Mouse (Mus musculus): ENCODE measurements at regions not wholly inside any gene's neighbourhood (a gene's known extent, or its start where the extent isn't known, plus 50 kb on each side); places are given as distances from the start of the nearest gene placed in this dataset.
A peak's percentile ranks its signal among the peaks of the same experiment; 100 is the strongest.

- no peak for DNase-seq
Observed at GRCm38 (mm10) chr13:37621319-37622050, 156.7 kb upstream of the Rreb1 start.

GRCm38 (mm10) chr13:37622366-37623088 lies 155.7 kb upstream of the Rreb1 start:
- no peak for DNase-seq

GRCm38 (mm10) chr13:37624741-37625140 lies 153.5 kb upstream of the Rreb1 start:
- DNase-seq, result no peak

- no peak for DNase-seq
Observed at GRCm38 (mm10) chr13:37625532-37626235, 152.5 kb upstream of the Rreb1 start.

GRCm38 (mm10) chr13:37628391-37629270 lies 149.6 kb upstream of the Rreb1 start:
- no peak for DNase-seq

DNA sequence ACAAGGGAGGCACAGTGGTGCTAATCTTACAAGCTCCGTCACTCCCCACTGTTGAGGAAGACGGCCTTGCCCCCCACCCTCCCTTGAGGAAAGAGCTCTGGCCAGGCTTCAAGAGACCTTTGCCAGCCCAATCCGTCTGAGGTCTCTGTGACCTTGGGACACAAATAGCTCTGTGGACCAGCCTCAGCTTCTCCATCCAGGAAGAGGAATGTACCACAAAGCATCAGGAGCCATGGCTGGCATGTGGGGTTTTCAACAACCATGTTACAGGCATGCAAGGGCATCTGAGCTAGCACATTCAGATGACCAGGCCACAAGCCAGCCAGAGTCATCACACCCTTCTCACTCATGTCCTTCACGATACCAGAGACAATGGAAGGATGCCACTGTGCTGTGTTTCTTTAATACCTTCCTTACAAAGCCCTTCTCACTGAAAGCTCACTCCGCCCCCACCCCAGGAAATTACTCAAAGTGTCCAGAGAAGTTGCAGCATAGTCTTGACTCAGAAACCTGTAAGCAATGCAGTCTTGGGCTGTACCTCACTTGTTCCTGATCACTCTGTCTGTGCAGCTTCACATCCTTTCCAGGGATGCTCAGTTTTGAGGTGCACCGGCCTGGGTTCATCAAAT lies 148.8 kb upstream of the Rreb1 start:
- DNase-seq, result no peak

DNA sequence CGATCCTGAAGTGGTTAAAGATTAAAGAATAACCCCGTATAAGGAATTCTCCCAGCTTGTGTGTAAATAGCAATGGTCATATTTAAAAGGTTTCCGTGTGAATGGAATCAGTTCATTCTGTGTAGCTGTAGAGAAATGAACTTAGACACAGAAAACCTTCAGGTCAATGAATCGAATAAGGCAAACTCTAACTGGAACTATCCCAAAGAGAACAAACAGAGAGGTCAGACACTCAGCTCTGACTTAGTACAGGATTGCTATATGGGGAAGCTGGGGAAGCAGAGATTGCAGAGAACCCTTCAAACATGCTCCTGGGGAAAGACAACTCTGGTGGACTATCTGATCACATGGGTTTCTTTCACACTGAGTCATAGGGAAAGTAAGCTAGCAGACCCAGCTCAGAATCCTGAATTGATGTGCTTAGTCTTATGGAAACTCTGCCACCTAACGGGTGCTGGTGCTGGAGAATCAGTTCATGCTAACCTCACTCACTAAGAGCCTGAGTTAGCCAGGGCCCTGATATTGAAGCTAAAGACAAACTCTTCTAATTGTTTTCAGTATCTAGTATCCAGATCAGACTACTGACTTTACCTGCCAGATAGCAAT lies 145.3 kb upstream of the Rreb1 start:
- DNase-seq, result no peak

GRCm38 (mm10) chr13:37636363-37636762 lies 141.8 kb upstream of the Rreb1 start:
- DNase-seq, result no peak

- no peak for DNase-seq
Observed at GRCm38 (mm10) chr13:37637151-37637550, 141.0 kb upstream of the Rreb1 start.

DNA sequence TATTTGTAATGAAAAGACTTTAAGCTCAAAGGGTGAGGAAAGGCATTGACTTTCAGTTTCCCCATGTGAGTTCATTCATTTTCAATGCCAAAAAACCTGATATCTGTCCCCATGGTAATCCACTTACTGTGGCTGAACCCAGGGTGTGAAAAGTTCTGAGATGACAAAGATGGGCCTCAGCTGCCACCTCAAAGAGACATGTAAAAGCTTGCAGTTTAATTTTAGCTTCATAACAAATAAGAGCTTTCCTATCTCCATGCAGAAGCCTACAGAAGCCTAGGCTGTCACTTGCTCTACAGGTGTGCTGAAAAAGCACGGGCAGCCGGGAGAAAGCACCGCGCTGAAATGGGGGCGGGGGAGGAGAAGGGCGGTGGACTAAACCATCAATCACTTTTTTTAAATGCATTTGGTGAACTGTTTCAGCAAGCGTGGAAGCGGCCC lies 140.1 kb upstream of the Rreb1 start:
- DNase-seq, result no peak

GRCm38 (mm10) chr13:37642410-37643093 lies 135.6 kb upstream of the Rreb1 start:
- no peak for DNase-seq

DNA sequence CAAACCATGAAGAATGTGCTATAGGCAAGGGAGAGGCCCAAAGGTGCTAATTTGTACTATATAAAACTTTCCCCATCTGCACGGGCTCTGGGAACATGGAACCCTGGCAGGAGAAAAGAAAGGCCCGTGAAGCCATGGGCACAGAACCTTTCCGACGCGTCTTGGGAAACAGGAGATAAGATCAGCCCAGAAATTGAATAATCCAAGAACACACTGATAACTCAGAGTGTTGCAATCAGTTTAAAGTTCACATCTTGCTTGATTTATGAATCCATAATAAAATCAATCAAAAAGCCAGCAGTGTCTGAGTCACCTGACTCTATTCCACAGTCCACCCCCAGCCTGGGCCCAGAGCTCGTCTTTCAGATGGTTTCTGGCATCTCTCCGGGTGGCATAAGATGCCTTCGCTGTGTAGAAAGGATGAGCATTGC lies 133.4 kb upstream of the Rreb1 start:
- DNase-seq, result no peak

DNA sequence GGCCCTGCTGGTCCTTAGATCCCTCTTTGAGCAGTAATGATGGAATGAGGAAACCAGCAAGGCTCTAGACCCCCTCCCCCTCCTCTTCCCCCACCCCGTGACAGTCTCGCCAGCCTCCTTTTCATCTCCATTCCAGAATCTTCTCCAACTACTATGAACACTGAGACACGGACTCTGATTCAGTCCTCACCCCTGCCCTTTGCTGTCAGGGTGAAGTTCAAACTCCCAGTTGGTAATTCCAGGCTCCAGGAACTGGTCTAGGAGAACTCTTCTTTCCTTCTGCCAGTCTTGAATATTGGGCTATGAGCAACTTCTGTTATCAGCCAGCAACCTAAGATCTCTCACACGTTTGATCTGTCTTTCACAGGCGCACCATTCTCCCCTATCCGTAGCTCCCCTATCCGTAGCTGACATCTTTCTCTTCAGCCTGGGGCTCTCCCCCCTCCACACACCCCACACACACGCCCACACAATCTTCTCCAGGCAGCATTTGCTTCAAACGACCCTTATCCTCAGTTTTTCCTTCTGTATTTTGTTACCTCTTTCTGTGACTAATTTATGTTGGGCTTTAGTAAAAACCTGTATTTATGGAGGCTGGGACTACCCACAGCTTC lies 128.6 kb upstream of the Rreb1 start:
- DNase-seq, result no peak

- no peak for DNase-seq
Observed at GRCm38 (mm10) chr13:37651221-37651946, 126.8 kb upstream of the Rreb1 start.

DNA sequence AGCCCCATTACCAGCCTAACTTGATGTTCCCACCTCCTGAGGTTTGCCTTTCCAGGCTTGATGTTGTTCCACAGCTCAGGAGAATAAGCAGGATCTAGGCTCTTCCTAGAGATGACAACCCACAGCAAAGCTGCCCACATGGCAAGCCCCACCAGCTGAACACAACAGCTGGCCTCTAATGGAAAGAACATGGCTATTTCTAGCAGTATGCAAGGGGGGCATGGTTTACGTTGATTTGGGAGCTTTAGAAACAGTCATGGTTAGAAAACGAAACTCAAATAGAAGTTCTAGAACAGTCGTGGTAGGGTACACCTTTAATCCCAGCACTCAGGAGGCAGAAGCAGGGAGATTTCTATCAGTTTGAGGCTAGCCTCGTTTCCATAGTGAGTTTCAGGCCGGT lies 123.5 kb upstream of the Rreb1 start:
- DNase-seq, result no peak

DNA sequence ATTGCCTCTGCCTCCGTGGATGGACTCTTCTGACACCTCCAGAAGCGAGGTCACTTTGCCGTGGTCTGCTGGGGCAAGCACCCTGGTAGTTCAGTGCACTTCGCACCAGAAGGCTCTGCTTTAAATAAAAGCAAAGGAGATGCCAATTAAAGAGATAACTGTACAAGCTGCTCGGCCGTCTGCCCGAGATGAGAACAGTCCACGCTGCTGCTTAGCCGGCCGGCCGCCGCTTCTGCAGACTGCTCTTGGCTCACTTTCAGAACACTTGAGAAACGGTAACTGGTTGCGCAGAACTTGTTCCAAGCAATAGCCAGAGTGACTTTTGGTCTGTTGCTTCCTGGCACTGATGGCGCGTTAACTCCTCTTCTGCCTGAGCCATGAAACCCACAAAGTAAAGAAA lies 121.0 kb upstream of the Rreb1 start:
- DNase-seq, result peak; percentile 1

GRCm38 (mm10) chr13:37658034-37658433 lies 120.2 kb upstream of the Rreb1 start:
- DNase-seq, result no peak

GRCm38 (mm10) chr13:37658519-37658918 lies 119.7 kb upstream of the Rreb1 start:
- no peak for DNase-seq

DNA sequence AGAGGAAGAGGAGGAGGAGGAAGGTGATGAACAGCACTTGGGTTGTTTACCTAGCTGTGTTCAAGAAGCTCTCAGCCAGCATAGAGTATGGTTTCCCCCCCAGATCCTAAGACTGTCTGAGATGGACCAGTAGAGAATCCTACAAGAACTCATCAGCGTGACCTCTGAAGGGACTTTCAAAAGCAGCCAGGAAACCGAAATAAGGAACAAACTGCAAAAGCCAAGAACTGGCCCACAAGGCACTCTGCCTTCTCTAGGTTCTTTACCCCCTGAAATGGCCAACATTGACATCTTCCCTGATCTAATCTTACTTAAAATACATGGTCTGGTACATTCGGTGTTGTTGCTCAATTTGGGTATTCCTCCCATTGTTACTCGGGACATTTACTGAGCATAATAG lies 118.1 kb upstream of the Rreb1 start:
- no peak for DNase-seq

- no peak for DNase-seq
Observed at GRCm38 (mm10) chr13:37660668-37661067, 117.5 kb upstream of the Rreb1 start.

Measured in cerebellum, adult 11 months (tissue).